Mouse (Mus musculus): ENCODE data around the gene Slf2.
A peak's percentile ranks its signal among the peaks of the same experiment; 100 is the strongest.

- no peak for TF ChIP-seq EP300 (IDR thresholded peaks at IDR 0.05; ENCODE audit: low read depth in 1 of 2, low read length in 2 of 2)
- TF ChIP-seq TAL1 (IDR thresholded peaks at IDR 0.05; ENCODE audit: low read length), result no peak
- TF ChIP-seq MXI1 (IDR thresholded peaks at IDR 0.05; ENCODE audit: low read depth, low read length), result no peak
- TF ChIP-seq MEF2A (IDR thresholded peaks at IDR 0.05; ENCODE audit: extremely low read depth, insufficient replicate concordance, low read depth, low read length, poor library complexity, severe bottlenecking), result no peak
- TF ChIP-seq ETS1 (IDR thresholded peaks at IDR 0.05; ENCODE audit: low read depth, low read length), result no peak
- no peak for TF ChIP-seq MAFK (IDR thresholded peaks at IDR 0.05; ENCODE audit: borderline replicate concordance, low read depth, low read length)
- no peak for TF ChIP-seq E2F4 (IDR thresholded peaks at IDR 0.05; ENCODE audit: borderline replicate concordance, low read depth, low read length)
- TF ChIP-seq POLR2AphosphoS2 (IDR thresholded peaks at IDR 0.05; ENCODE audit: low read length), result no peak
- TF ChIP-seq TCF12 (IDR thresholded peaks at IDR 0.05; ENCODE audit: low read depth, low read length), result no peak
- no peak for TF ChIP-seq POLR2A (IDR thresholded peaks at IDR 0.05; ENCODE audit: control insufficient read depth in 1 of 2, insufficient read depth in 1 of 2, low read depth in 1 of 2, low read length in 2 of 2, poor library complexity in 1 of 2)
- TF ChIP-seq CTCF (IDR thresholded peaks at IDR 0.05 in 2 of 3, conservative IDR thresholded peaks at IDR 0.05 in 1 of 3; ENCODE audit: control insufficient read depth in 1 of 3, insufficient read depth in 1 of 3, low read depth in 2 of 3, low read length in 3 of 3, poor library complexity in 1 of 3, severe bottlenecking in 1 of 3), result peak; percentile 18 to 28 (median 24); a peak in 3 of 6 replicates
These were observed 71.3 kb downstream of the Slf2 start for GRCm38 (mm10) chr19:45002301-45002700.

Measured in MEL (cell line).